Mouse (Mus musculus) liver, embryonic 14.5 days (tissue): ENCODE measurements at regions not wholly inside any gene's neighbourhood (a gene's known extent, or its start where the extent isn't known, plus 50 kb on each side); places are given as distances from the start of the nearest gene placed in this dataset.

ENCODE experiments used
- ATAC-seq: fragments of 200-750 bp; cut with Nextera tagmentation; 2 replicates; pipeline ENCODE4 v1.8.0; 2017; ENCODE audit warnings: moderate number of reproducible peaks, mild to moderate bottlenecking, moderate library complexity; ENCODE audit not compliant: insufficient read depth
- DNase-seq, 3 experiments: peaks; one replicate each; pipeline ENCODE4 v3.0.0-alpha.2; 2012 to 2013; ENCODE audit warnings: low read depth in 3 of 3, low spot score in 3 of 3
- H3K27ac ChIP-seq: fragments of 300-500 bp; sonication (generic); 2 replicates; pipeline ENCODE4 v1.5.1; 2014; ENCODE audit warnings: moderate library complexity, mild to moderate bottlenecking, control low read depth, inconsistent platforms
- H3K27me3 ChIP-seq: fragments of 300-500 bp; sonication (generic); 2 replicates; pipeline ENCODE4 v1.6.1; 2014; ENCODE audit warnings: mild to moderate bottlenecking, low read length, moderate library complexity; ENCODE audit not compliant: control insufficient read depth, insufficient read depth
- H3K36me3 ChIP-seq: fragments of 300-500 bp; sonication (generic); replicated peaks from 2 replicates; pipeline ENCODE4 v1.6.1; 2014; ENCODE audit warnings: low read depth; ENCODE audit not compliant: control insufficient read depth, insufficient read depth
- H3K4me1 ChIP-seq, 2 experiments: fragments of 200-500 bp in 1 of 2; fragments of 300-500 bp in 1 of 2; sonication (generic) in 1 of 2; replicated peaks; 2 replicates each; pipeline ENCODE4 v1.6.1; 2012 to 2014; ENCODE audit warnings: antibody characterized with exemption in 1 of 2, inconsistent platforms in 1 of 2, low read length in 1 of 2; ENCODE audit not compliant: control insufficient read depth in 2 of 2, insufficient read depth in 2 of 2
- H3K4me2 ChIP-seq: fragments of 300-500 bp; sonication (generic); 2 replicates; pipeline ENCODE4 v1.6.1; 2014; ENCODE audit warnings: low read depth, mild to moderate bottlenecking, control low read depth, moderate library complexity
- H3K4me3 ChIP-seq, 2 experiments: fragments of 200-500 bp in 1 of 2; fragments of 300-500 bp in 1 of 2; sonication (generic) in 1 of 2; 2 replicates each; pipeline ENCODE4 v1.5.1; 2012 to 2014; ENCODE audit warnings: low read depth in 2 of 2, low read length in 2 of 2, mild to moderate bottlenecking in 2 of 2, control low read depth in 1 of 2, inconsistent platforms in 1 of 2, moderate library complexity in 1 of 2; ENCODE audit not compliant: insufficient read depth in 1 of 2
- H3K9ac ChIP-seq: fragments of 300-500 bp; sonication (generic); replicated peaks from 2 replicates; pipeline ENCODE4 v1.6.1; 2014; ENCODE audit warnings: mild to moderate bottlenecking, control low read depth, moderate library complexity
- H3K9me3 ChIP-seq: fragments of 300-500 bp; sonication (generic); 2 replicates; pipeline ENCODE4 v1.6.1; 2016; ENCODE audit warnings: low read length, mixed read lengths; ENCODE audit not compliant: control insufficient read depth
- CTCF ChIP-seq: IDR thresholded peaks from 2 replicates; pipeline ENCODE4 v1.5.1; 2016; ENCODE audit warnings: antibody characterized with exemption, low read depth, control low read depth
- EP300 ChIP-seq: IDR thresholded peaks from 2 replicates; pipeline ENCODE4 v1.6.1; 2016; ENCODE audit warnings: antibody characterized with exemption, low read depth
- WGBS: fragments of 180-500 bp; shearing (Covaris S2); extraction: QIAGEN DNeasy Blood & Tissue Kit; methylation state at CpG from one replicate; pipeline ENCODE4 v1.1.7; 2014; ENCODE audit not compliant: insufficient replicate concordance; 5-methylcytosine and 5-hydroxymethylcytosine counted together

DNA sequence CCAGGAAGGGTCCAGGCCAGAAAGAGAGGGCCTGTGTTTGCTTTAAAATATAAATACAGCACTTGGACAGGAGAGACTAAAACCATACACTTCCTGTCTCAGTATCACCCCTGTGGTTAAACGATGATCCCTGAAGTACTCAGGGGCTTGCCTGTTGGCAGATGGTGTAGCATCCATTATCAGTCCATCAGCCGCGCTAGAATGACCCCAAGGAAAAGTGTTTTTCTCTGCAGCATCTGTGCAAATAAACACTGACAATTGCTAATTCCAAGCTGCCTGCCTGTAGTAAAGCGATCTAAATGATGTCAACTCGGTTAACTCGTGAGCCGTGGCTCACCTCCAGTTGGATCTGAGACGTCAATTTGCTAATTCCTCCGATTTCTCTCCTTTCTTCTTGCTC lies 130.4 kb upstream of the Adamts18 start:
- Histone ChIP-seq H3K27ac (no peak overlapping the region), H3K4me2 (no peak overlapping the region), H3K27me3 (no peaks in the 10 kb centered on the region), H3K9me3 (no peaks in the 10 kb centered on the region), H3K36me3 (no peaks in the 10 kb centered on the region), H3K4me1 (no peaks in the 10 kb centered on the region), H3K4me3 (no peak overlapping the region), H3K9ac (no peak overlapping the region)
- DNase-seq (no peak), ATAC-seq (no peak)
- TF ChIP-seq EP300 (no peak), CTCF (no peak)
- whole genome bisulfite sequencing: 50% methylated on average over 9 of the region's 9 CpGs

DNA sequence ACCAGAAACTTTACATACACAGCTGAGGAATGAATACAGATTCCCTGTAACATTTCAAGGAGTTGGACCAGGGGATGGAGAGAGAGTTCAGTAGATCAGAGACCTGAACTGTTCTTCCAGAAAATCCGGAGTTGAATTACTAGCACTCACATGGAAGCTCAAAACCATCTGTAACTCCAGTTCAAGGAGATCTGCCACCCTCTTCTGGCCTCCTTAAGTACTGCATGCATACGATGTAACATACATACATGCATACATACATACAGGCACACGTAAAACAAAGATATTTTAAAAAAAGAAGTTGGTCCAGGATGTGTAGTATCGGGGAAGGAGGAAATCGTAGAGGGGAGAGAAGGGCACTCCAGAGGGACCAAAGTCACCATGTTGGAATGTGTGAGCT lies 131.3 kb upstream of the Adamts18 start:
- Histone ChIP-seq H3K36me3 (no peaks in the 10 kb centered on the region), H3K9me3 (no peaks in the 10 kb centered on the region), H3K4me2 (no peak overlapping the region), H3K27ac (no peak overlapping the region), H3K4me1 (no peaks in the 10 kb centered on the region), H3K4me3 (no peak overlapping the region), H3K27me3 (no peaks in the 10 kb centered on the region), H3K9ac (no peak overlapping the region)
- no peak for ATAC-seq
- no peak for DNase-seq
- TF ChIP-seq CTCF (no peak; the same call in 1 of the 2 replicates), EP300 (no peak)
- WGBS: 65% methylated on average over 5 of the region's 5 CpGs

DNA sequence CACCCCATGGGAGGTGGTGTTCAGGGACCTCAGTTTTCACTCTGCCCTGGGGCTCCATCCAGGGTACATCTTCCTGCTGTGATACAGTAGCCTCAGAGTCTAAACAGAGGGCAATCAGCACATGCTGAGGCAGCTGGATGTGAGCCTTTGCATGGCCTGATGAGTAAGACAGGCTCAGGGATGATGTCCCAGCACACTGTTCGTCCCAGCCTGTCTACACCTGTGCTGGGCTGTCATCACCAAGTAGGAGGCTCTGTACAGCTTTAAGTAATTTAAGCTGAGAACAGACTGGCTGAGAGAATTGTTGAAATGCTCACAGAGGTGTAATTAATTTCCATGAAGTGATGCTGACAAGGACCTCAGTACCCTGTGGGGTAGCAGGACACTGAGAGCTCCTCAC lies 132.8 kb upstream of the Adamts18 start:
- H3K27me3 ChIP-seq: no peaks in the 10 kb centered on the region
- H3K9me3 ChIP-seq: no peaks in the 10 kb centered on the region
- H3K36me3 ChIP-seq: no peaks in the 10 kb centered on the region
- no peaks in the 10 kb centered on the region for H3K4me1 ChIP-seq
- no peak overlapping the region for H3K27ac ChIP-seq
- H3K4me3 ChIP-seq: no peak overlapping the region
- TF ChIP-seq EP300: no peak
- no peak for TF ChIP-seq CTCF
- DNase-seq: no peak
- no peak for ATAC-seq
- 0% methylated on average over 1 of the region's 1 CpGs for WGBS
- H3K4me2 ChIP-seq: no peak overlapping the region
- no peak overlapping the region for H3K9ac ChIP-seq

DNA sequence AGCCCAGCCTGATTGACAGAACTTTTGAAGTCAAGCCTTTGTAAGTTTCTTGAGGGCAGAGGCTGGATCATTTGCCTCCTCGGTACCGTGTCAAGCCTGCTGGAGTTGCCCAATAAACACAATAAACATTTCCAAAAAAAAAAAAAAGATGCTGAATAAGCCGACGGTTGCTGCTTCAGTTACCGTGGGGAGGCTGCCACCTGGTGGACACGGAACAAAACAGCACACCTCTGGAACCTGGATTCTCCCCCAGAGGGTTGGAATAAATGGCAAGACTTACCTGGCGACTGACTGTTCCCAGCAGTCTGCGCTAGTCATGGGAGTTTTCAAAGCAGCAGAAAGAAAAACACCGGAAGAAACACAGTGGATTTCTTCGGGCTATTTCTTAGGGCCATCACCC lies 136.3 kb upstream of the Adamts18 start:
- H3K9ac ChIP-seq: no peak overlapping the region
- no peak for DNase-seq
- H3K27me3 ChIP-seq: no peaks in the 10 kb centered on the region
- TF ChIP-seq CTCF (peak; percentile 78), EP300 (no peak)
- H3K27ac ChIP-seq: no peak overlapping the region
- no peak overlapping the region for H3K4me3 ChIP-seq
- no peaks in the 10 kb centered on the region for H3K4me1 ChIP-seq
- H3K36me3 ChIP-seq: no peaks in the 10 kb centered on the region
- WGBS: 5% methylated on average over 10 of the region's 10 CpGs
- H3K4me2 ChIP-seq: no peak overlapping the region
- no peak for ATAC-seq
- H3K9me3 ChIP-seq: no peaks in the 10 kb centered on the region

DNA sequence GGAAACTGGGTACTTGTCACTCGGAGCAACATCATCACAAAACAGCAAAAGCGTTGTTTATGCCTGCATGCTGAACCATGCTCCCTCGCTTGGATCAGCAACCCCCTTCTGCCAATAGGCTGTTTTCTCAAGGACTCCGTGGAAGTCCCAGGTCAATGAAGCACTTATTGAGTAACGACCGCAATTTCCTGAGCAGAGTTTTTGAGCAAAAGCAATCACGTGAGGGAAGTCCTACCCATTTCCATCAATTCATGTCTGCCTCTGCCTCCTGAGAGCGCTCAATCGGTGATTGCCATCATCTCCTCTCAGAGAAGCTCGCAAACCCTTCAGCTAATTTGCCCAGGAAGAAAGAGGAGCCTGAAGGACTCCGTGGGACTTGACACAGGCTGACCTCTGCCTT lies 136.9 kb upstream of the Adamts18 start:
- no peak for TF ChIP-seq EP300
- no peak for TF ChIP-seq CTCF

More for the DNA sequence above, 136.9 kb upstream of the Adamts18 start:
- Histone ChIP-seq H3K27ac (no peak overlapping the region), H3K9me3 (no peaks in the 10 kb centered on the region), H3K9ac (no peak overlapping the region), H3K4me2 (no peak overlapping the region), H3K27me3 (no peaks in the 10 kb centered on the region), H3K4me3 (no peak overlapping the region), H3K36me3 (no peaks in the 10 kb centered on the region), H3K4me1 (no peaks in the 10 kb centered on the region)
- ATAC-seq: no peak
- WGBS: 19% methylated on average over 11 of the region's 11 CpGs
- DNase-seq: no peak
